Mouse (Mus musculus) olfactory bulb, adult 2 months (tissue): ENCODE results near the gene Acan.

ENCODE experiments used
- CTCF ChIP-seq: fragments of 200-500 bp; IDR thresholded peaks from 2 replicates; pipeline ENCODE4 v1.5.1; 2012; ENCODE audit warnings: low read depth, mild to moderate bottlenecking, low read length, moderate library complexity; ENCODE audit not compliant: insufficient read depth
- POLR2A ChIP-seq: fragments of 200-500 bp; IDR thresholded peaks from 2 replicates; pipeline ENCODE4 v1.6.1; 2012; ENCODE audit warnings: mild to moderate bottlenecking, low read depth, low read length, moderate library complexity; ENCODE audit not compliant: insufficient read depth

DNA sequence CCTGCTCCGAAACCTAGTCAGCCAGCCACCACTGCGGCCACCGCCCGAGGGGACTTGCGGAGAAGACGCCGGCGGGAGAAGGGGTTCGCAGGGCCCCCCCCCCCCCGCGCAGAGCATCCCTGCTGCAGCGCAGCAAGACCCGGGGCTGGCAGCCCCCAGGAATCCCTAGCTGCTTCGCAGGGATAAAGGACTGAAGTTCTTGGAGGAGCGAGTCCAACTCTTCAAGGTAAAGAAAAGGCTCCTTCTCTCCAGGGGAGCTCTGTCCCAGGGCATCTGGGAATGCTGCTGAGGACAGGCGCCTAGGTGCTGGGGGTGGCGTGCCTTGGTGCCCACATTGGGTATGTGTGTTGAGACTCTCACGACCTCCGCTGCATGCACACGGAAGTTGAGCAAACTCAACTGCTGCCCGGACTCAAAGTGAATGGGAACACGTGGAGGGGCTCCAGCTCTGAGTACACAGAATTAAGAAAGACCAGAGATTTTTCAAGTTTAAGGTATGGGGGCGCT is at the start of gene Acan:
- TF ChIP-seq POLR2A (no peak), CTCF (no peak)
